Mouse (Mus musculus) liver, embryonic 14.5 days (tissue): ENCODE measurements around the gene Calhm1. TPM values are rescaled to one million over a fixed set of nuclear protein-coding genes. Genes with fewer than 3 reads are reported as not detected.

Experiments
- ATAC-seq: fragments of 200-750 bp; cut with Nextera tagmentation; 2 replicates; pipeline ENCODE4 v1.8.0; 2017; ENCODE audit warnings: moderate number of reproducible peaks, mild to moderate bottlenecking, moderate library complexity; ENCODE audit not compliant: insufficient read depth
- DNase-seq, 3 experiments: peaks; one replicate each; pipeline ENCODE4 v3.0.0-alpha.2; 2012 to 2013; ENCODE audit warnings: low read depth in 3 of 3, low spot score in 3 of 3
- H3K27ac ChIP-seq: fragments of 300-500 bp; sonication (generic); 2 replicates; pipeline ENCODE4 v1.5.1; 2014; ENCODE audit warnings: moderate library complexity, mild to moderate bottlenecking, control low read depth, inconsistent platforms
- H3K27me3 ChIP-seq: fragments of 300-500 bp; sonication (generic); 2 replicates; pipeline ENCODE4 v1.6.1; 2014; ENCODE audit warnings: mild to moderate bottlenecking, low read length, moderate library complexity; ENCODE audit not compliant: control insufficient read depth, insufficient read depth
- H3K36me3 ChIP-seq: fragments of 300-500 bp; sonication (generic); replicated peaks from 2 replicates; pipeline ENCODE4 v1.6.1; 2014; ENCODE audit warnings: low read depth; ENCODE audit not compliant: control insufficient read depth, insufficient read depth
- H3K4me1 ChIP-seq, 2 experiments: fragments of 200-500 bp in 1 of 2; fragments of 300-500 bp in 1 of 2; sonication (generic) in 1 of 2; replicated peaks; 2 replicates each; pipeline ENCODE4 v1.6.1; 2012 to 2014; ENCODE audit warnings: antibody characterized with exemption in 1 of 2, inconsistent platforms in 1 of 2, low read length in 1 of 2; ENCODE audit not compliant: control insufficient read depth in 2 of 2, insufficient read depth in 2 of 2
- H3K4me2 ChIP-seq: fragments of 300-500 bp; sonication (generic); 2 replicates; pipeline ENCODE4 v1.6.1; 2014; ENCODE audit warnings: low read depth, mild to moderate bottlenecking, control low read depth, moderate library complexity
- H3K4me3 ChIP-seq, 2 experiments: fragments of 200-500 bp in 1 of 2; fragments of 300-500 bp in 1 of 2; sonication (generic) in 1 of 2; 2 replicates each; pipeline ENCODE4 v1.5.1; 2012 to 2014; ENCODE audit warnings: low read depth in 2 of 2, low read length in 2 of 2, mild to moderate bottlenecking in 2 of 2, control low read depth in 1 of 2, inconsistent platforms in 1 of 2, moderate library complexity in 1 of 2; ENCODE audit not compliant: insufficient read depth in 1 of 2
- H3K9ac ChIP-seq: fragments of 300-500 bp; sonication (generic); replicated peaks from 2 replicates; pipeline ENCODE4 v1.6.1; 2014; ENCODE audit warnings: mild to moderate bottlenecking, control low read depth, moderate library complexity
- H3K9me3 ChIP-seq: fragments of 300-500 bp; sonication (generic); 2 replicates; pipeline ENCODE4 v1.6.1; 2016; ENCODE audit warnings: low read length, mixed read lengths; ENCODE audit not compliant: control insufficient read depth
- CTCF ChIP-seq: IDR thresholded peaks from 2 replicates; pipeline ENCODE4 v1.5.1; 2016; ENCODE audit warnings: antibody characterized with exemption, low read depth, control low read depth
- EP300 ChIP-seq: IDR thresholded peaks from 2 replicates; pipeline ENCODE4 v1.6.1; 2016; ENCODE audit warnings: antibody characterized with exemption, low read depth
- WGBS: fragments of 180-500 bp; shearing (Covaris S2); extraction: QIAGEN DNeasy Blood & Tissue Kit; methylation state at CpG from one replicate; pipeline ENCODE4 v1.1.7; 2014; ENCODE audit not compliant: insufficient replicate concordance; 5-methylcytosine and 5-hydroxymethylcytosine counted together
- polyA plus RNA-seq, 2 experiments: library from polyadenylated mRNA; depleted of rRNA in 1 of 2; stranded (reverse) in 1 of 2; unstranded in 1 of 2; fragments of >200 nt; fragmentation: Nextera tagmentation in 1 of 2; extraction: Ambion mirVana in 1 of 2; gene quantifications; 2 replicates each; pipeline versions ENCODE4 v1.2.1 to v1.2.3; 2012 to 2014

Calhm1 gene
- polyA plus RNA-seq, 2 experiments = not detected

DNA sequence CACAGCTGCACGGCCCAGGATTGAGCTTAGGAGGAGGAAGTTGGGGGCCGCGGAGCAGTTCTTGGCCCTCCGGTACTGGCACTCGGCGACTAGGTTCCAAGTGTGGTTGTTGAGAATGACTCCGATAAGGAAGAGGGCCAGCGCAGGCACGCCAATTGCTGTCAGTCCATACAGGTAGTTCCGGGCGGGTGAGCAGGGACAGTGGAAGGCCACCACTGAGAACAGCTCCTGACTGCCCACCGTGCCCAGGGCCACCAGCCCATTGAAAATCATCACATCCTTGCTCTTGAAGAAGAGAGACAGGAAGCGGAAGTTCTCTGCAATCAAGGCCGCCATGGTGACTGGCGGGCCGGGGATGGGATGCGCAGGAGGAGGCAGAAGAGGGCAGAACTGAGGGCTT is 8.5 kb downstream of the Calhm1 start:
- Histone ChIP-seq H3K27ac (no peak overlapping the region), H3K9me3 (no peaks in the 10 kb centered on the region), H3K9ac (no peak overlapping the region), H3K27me3 (no peaks in the 10 kb centered on the region; the same call in 1 of the 2 replicates), H3K4me1 (peaks cover 0 to 6% of the 10 kb centered on the region in 2 experiments; a peak in 3 of 4 replicates), H3K36me3 (peaks cover 9% of the 10 kb centered on the region), H3K4me2 (no peak overlapping the region), H3K4me3 (no peak overlapping the region)
- TF ChIP-seq EP300 (no peak), CTCF (no peak)
- WGBS = 80% methylated on average over 17 of the region's 17 CpGs
- ATAC-seq = no peak
- DNase-seq = no peak

- 21% methylated on average over 7 of the region's 7 CpGs for WGBS
- DNase-seq = peak in 1 of 3 experiments; percentile 16
- ATAC-seq = no peak
Observed at GRCm38 (mm10) chr19:47133161-47133560, 10.9 kb downstream of the Calhm1 start.

DNA sequence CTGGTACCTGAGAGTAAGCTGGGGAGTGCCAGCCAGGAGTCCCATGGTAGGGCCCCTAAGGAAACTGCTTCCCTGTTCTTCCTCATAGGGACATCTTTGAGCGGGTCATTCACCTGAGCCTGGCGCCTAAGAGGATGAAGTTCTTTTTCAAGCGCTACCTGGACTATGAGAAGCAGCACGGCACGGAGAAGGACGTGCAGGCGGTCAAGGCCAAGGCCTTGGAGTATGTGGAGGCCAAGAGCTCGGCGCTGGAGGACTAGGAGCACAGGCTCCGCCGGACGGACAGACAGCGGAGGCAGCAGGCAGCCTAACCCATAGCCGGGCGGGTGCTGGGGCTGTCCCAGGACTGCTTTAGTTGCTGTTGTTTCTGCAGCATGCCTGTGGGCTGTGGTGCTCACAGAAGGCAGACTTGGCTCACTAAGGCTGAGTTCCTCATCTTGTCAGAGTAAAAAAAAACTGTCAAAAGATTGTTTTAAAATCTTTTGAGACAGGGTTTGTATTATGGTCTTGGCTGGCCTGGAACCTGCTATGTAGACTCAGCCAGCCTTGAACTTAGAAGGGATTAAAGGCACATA is 13.4 kb downstream of the Calhm1 start:
- no peak for DNase-seq
- Histone ChIP-seq H3K9ac (no peak overlapping the region), H3K36me3 (peaks cover 41% of the 10 kb centered on the region), H3K27ac (no peak overlapping the region), H3K27me3 (no peaks in the 10 kb centered on the region), H3K9me3 (no peaks in the 10 kb centered on the region), H3K4me1 (no peaks in the 10 kb centered on the region; a peak in 1 of 4 replicates), H3K4me3 (no peak overlapping the region), H3K4me2 (no peak overlapping the region)
- 87% methylated on average over 15 of the region's 15 CpGs for WGBS
- TF ChIP-seq CTCF (no peak), EP300 (no peak)
- ATAC-seq = no peak

More at GRCm38 (mm10) chr19:47133161-47133560, 10.9 kb downstream of the Calhm1 start:
- H3K4me2 ChIP-seq = no peak overlapping the region
- no peaks in the 10 kb centered on the region for H3K9me3 ChIP-seq
- no peaks in the 10 kb centered on the region; the same call in 1 of the 2 replicates for H3K27me3 ChIP-seq
- no peak overlapping the region for H3K9ac ChIP-seq
- no peak for TF ChIP-seq CTCF
- TF ChIP-seq EP300 = no peak
- no peak overlapping the region for H3K27ac ChIP-seq
- H3K36me3 ChIP-seq = peaks cover 30% of the 10 kb centered on the region
- no peak overlapping the region for H3K4me3 ChIP-seq
- peaks cover 0 to 6% of the 10 kb centered on the region in 2 experiments; a peak in 3 of 4 replicates for H3K4me1 ChIP-seq

DNA sequence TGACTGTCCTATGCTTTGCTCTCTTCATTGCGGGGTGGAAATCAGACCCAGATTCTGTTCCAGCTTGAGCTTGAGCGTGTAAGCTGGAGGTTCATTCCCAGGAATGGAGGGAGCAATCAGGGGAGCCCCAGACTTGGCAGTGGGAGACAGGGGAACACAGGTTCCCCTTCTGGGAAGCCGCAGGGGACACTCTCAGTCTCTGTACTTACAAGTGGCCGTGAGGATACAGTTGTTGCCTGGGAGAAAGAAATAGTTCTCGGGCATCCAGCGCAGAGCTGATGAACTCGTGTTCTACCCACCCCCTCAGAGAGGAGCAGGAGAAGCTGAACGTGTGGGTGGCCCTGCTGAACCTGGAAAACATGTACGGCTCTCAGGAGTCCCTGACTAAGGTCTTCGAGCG is 15.2 kb downstream of the Calhm1 start:
- TF ChIP-seq EP300 (no peak), CTCF (no peak)
- H3K27me3 ChIP-seq = no peaks in the 10 kb centered on the region
- H3K4me2 ChIP-seq = no peak overlapping the region
- WGBS = 82% methylated on average over 11 of the region's 11 CpGs
- no peaks in the 10 kb centered on the region; a peak in 1 of 4 replicates for H3K4me1 ChIP-seq
- H3K27ac ChIP-seq = no peak overlapping the region
- no peaks in the 10 kb centered on the region for H3K9me3 ChIP-seq
- ATAC-seq (no peak), DNase-seq (no peak)
- H3K4me3 ChIP-seq = no peak overlapping the region
- peaks cover 46% of the 10 kb centered on the region for H3K36me3 ChIP-seq
- no peak overlapping the region for H3K9ac ChIP-seq

DNA sequence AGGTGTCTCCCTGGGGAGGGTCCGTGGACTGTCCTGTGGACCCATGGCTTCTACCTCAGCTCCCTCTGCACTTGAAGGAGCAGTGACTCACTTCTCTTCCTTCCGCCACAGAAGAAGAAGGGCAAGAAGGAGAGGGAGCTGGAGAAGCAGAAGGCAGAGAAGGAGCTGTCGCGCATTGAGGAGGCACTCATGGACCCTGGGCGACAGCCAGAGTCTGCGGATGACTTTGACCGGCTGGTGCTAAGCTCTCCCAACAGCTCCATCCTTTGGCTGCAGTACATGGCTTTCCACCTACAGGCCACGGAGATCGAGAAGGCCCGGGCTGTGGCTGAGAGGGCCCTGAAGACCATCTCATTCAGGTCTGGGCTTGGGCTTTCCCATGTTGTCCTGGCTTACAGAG is 15.9 kb downstream of the Calhm1 start:
- peaks cover 46% of the 10 kb centered on the region for H3K36me3 ChIP-seq
- no peaks in the 10 kb centered on the region for H3K9me3 ChIP-seq
- H3K4me1 ChIP-seq = no peaks in the 10 kb centered on the region
- H3K27ac ChIP-seq = no peak overlapping the region
- DNase-seq = no peak
- TF ChIP-seq CTCF (no peak), EP300 (no peak)
- no peaks in the 10 kb centered on the region for H3K27me3 ChIP-seq
- H3K9ac ChIP-seq = no peak overlapping the region
- 85% methylated on average over 10 of the region's 10 CpGs for WGBS
- ATAC-seq = no peak
- H3K4me3 ChIP-seq = no peak overlapping the region
- H3K4me2 ChIP-seq = no peak overlapping the region
